Mouse (Mus musculus): ENCODE data around the gene 6030408B16Rik. TPM values are rescaled to one million over a fixed set of nuclear protein-coding genes. Genes with fewer than 3 reads are reported as not detected.
A peak's percentile ranks its signal among the peaks of the same experiment; 100 is the strongest.

6030408B16Rik gene
- polyA plus RNA-seq, 1 experiment from 2014 or later = 50.0 TPM

DNA sequence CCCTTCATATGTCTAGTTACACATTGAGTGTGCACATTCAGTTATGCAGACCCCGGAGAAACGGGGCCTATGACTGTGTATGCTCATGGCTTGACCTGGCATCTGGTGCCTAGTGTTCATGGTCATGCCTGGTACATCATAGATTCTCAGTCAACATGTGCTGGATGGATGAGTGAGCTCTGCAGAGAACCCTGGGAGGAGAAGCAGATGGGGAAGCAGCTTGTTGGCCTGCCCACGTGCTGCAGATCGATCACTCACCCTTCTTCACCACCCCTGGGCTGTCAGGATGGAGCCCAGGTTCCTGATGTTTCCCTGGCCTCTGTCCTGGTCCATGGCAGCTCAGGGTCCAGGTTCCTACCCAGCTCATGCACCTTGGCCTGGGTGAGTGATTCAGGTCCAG lies 13.4 kb downstream of the 6030408B16Rik start:
- H3K4me2 ChIP-seq = no peak overlapping the region
- H3K9ac ChIP-seq = no peak overlapping the region
- no peak overlapping the region for H3K4me3 ChIP-seq
- no peak for ATAC-seq (ENCODE audit: borderline replicate concordance, extremely low read depth, low FRiP score, low TSS enrichment)
- H3K9me3 ChIP-seq = no peaks in the 10 kb centered on the region
- peaks cover 16% of the 10 kb centered on the region for H3K4me1 ChIP-seq
- no peaks in the 10 kb centered on the region for H3K27me3 ChIP-seq
- H3K36me3 ChIP-seq = no peaks in the 10 kb centered on the region
- no peak overlapping the region for H3K27ac ChIP-seq
- WGBS = 86% methylated on average over 4 of the region's 4 CpGs

DNA sequence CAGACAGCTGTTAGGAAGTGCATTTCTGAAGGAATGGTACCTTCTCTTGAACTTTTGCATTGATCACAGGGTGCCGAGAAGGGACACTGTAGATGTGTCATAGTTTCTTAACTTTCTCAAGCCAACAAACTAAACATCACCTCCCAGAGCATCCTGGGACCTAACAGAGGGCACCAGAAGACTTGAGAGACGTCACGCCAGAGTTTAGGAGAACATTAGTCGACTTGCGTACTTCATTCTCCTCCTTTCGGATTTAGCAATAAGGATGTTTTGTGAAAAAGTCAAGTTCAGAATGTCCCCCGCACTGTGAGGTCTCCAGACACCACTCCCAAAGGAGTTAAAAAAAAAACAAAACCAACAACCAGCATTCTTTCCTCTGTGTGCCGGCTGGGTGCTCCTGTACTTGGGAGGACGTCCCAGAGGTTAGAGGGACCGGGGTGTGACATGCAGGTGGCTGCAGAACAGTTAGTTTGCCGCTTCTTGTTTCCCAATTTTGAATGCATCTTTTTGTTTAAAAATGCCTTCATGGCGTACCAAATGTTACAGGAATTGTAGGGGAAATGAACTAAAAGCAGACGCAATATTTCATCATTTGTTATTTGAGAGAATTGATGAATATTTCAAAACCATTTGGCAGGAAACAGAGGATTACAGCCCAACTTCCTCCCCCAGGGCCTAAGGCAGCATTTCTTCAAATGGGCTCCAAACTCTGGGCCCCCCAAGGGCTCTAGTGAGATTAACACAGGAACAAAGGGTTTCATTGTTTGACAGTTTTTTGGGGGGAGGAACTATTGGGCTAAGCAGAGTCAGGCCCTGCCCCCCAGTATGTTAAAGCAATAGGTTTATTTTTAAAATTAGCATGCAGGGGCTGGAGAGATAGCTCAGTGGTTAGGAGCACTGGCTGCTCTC lies 15.7 kb downstream of the 6030408B16Rik start:
- H3K36me3 ChIP-seq = no peaks in the 10 kb centered on the region
- no peaks in the 10 kb centered on the region for H3K9me3 ChIP-seq
- H3K4me1 ChIP-seq = peaks cover 21% of the 10 kb centered on the region
- H3K9ac ChIP-seq = no peak overlapping the region
- H3K4me2 ChIP-seq = no peak overlapping the region
- no peaks in the 10 kb centered on the region for H3K27me3 ChIP-seq
- H3K4me3 ChIP-seq = no peak overlapping the region
- 0 out of 2 replicates have a peak, but pooled peaks have one; percentile 6 for ATAC-seq (ENCODE audit: borderline replicate concordance, extremely low read depth, low FRiP score, low TSS enrichment)
- H3K27ac ChIP-seq = peak overlapping the region; percentile 53; the same call in 1 of the 2 replicates
- 47% methylated on average over 13 of the region's 13 CpGs for WGBS

DNA sequence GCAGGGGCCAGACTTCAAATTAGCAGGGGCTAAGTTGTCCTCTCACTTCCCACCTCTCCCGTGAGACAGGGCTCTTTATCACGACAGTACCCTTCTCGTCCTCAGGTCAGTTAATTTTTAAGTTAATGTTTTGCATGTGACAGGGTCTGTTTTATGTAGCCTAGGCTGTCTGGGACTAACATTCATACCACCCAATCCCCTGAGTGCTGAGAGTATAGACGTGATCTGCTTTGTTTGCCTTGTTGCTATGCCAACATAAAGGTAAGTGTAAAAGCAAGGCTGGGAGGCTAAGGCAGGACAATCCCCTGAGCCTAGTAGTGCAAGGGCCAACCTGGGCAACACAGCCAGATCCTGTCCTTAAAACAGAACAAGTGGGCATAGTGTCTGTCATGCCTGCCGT lies 16.5 kb downstream of the 6030408B16Rik start:
- H3K27ac ChIP-seq = peak overlapping the region; percentile 53; the same call in 1 of the 2 replicates
- no peak overlapping the region for H3K9ac ChIP-seq
- no peak for ATAC-seq (ENCODE audit: borderline replicate concordance, extremely low read depth, low FRiP score, low TSS enrichment)
- no peak overlapping the region for H3K4me3 ChIP-seq
- no peak overlapping the region for H3K4me2 ChIP-seq
- no peaks in the 10 kb centered on the region for H3K36me3 ChIP-seq
- H3K27me3 ChIP-seq = no peaks in the 10 kb centered on the region
- WGBS = 28% methylated on average over 5 of the region's 5 CpGs
- H3K9me3 ChIP-seq = no peaks in the 10 kb centered on the region
- peaks cover 21% of the 10 kb centered on the region for H3K4me1 ChIP-seq

DNA sequence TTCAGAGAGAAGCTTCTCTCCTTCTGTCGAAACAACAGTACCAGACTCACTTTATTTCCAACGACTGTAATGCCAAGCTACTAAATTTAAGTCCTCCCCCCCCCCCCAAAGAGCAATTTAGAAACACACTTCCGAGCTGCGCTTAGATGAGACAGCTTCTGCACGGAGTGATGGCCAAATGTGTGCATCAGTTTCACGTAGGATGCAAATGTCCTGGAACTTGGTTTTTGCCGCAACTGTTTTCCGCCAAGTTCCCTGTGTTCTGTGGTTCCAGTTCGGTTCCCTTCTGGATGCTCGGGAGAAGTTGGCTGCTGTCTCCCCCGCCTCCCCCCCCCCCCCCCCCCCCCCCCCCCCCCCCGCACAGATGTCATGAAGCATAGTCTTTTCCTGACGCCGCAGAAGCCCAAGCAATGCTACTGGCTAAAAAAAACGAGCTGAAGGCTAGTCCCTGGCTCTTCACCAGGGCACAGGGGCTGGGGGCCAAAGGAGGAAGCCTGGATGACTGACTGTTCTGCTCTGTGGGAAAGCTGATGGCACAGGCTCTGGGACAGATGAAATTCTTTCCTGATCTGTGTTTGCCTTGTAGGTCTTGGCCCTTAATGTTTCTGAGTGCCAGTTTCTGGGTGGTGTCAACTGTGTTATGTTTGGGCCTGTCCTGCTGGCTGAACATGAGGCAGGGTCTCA lies 18.2 kb downstream of the 6030408B16Rik start:
- H3K27me3 ChIP-seq = no peaks in the 10 kb centered on the region
- H3K4me1 ChIP-seq = peaks cover 25% of the 10 kb centered on the region
- no peak for ATAC-seq (ENCODE audit: borderline replicate concordance, extremely low read depth, low FRiP score, low TSS enrichment)
- no peak overlapping the region for H3K4me2 ChIP-seq
- 0 out of 2 replicates have a peak overlapping the region, but pooled peaks have one; percentile 44 for H3K27ac ChIP-seq
- H3K36me3 ChIP-seq = no peaks in the 10 kb centered on the region
- no peaks in the 10 kb centered on the region for H3K9me3 ChIP-seq
- H3K4me3 ChIP-seq = no peak overlapping the region
- WGBS = 47% methylated on average over 12 of the region's 15 CpGs
- no peak overlapping the region for H3K9ac ChIP-seq

DNA sequence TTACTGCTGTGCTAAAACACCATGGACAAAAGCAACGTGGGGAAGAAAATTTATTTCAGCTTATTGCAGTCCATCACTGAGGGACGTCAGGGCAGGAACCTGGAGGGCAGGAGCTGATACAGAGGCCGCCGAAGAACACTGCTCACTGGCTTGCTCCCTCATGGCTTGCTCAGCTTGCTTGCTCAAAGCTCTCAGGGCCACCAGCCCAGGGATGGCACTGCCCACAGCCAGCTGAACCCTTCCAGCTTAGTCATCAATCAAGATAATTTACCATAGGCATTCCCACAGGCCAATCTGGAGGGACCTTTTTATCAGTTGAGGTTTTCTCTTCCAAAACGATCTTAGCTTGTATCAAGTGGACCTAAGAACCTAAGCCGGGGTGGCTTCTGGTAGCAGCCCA lies 19.0 kb downstream of the 6030408B16Rik start:
- Histone ChIP-seq H3K9ac (no peak overlapping the region), H3K4me1 (peaks cover 30% of the 10 kb centered on the region), H3K4me2 (no peak overlapping the region), H3K27me3 (no peaks in the 10 kb centered on the region), H3K4me3 (no peak overlapping the region), H3K36me3 (no peaks in the 10 kb centered on the region), H3K27ac (no peak overlapping the region), H3K9me3 (no peaks in the 10 kb centered on the region)
- 60% methylated on average over 6 of the region's 6 CpGs for WGBS
- ATAC-seq (ENCODE audit: borderline replicate concordance, extremely low read depth, low FRiP score, low TSS enrichment) = no peak

DNA sequence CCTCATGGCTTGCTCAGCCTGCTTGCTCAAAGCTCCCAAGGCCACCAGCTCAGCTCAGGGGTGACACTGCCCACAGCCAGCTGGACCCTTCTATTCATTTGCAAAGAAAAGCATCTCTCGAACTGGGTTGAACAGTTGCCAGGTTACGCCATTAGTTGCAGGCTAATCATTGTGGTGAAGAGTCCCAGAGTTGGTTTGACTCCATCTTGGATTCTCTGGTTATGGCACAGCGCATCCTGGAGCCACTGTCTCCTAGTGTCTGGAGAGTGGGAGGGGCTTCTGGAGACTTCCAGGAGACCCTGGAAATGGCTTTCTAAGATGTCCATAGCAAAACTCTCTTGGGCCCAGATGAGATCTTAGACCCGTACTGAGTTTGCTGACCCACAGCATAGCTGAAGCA lies 22.4 kb downstream of the 6030408B16Rik start:
- Histone ChIP-seq H3K4me1 (peaks cover 28% of the 10 kb centered on the region), H3K27me3 (no peaks in the 10 kb centered on the region), H3K4me3 (no peak overlapping the region), H3K9ac (no peak overlapping the region), H3K4me2 (peak overlapping the region; percentile 55; the same call in 1 of the 2 replicates), H3K36me3 (no peaks in the 10 kb centered on the region), H3K9me3 (no peaks in the 10 kb centered on the region), H3K27ac (no peak overlapping the region)
- WGBS = 87% methylated on average over 4 of the region's 4 CpGs
- peak; percentile 9; the same call in 1 of the 2 replicates for ATAC-seq (ENCODE audit: borderline replicate concordance, extremely low read depth, low FRiP score, low TSS enrichment)

DNA sequence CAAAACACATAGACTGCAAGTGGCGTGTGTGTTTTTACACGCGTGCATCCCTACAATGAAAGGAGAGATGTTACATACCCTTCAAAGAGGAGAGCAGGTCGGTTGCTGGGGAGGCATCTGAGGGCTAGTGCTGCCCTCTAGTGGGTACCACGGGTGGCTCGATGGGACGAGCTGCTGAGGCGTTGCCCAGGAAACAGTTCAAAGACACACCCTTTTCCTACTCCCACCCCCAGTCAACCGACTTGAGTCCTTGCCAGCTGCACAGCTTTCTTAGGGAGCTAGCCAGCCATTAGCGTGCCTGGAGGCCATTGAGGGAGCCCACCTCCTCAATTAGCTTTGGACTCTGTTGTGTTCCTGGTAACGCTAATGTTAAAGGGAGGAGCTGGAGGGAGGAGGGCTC lies 22.8 kb downstream of the 6030408B16Rik start:
- 3% methylated on average over 11 of the region's 11 CpGs for WGBS

DNA sequence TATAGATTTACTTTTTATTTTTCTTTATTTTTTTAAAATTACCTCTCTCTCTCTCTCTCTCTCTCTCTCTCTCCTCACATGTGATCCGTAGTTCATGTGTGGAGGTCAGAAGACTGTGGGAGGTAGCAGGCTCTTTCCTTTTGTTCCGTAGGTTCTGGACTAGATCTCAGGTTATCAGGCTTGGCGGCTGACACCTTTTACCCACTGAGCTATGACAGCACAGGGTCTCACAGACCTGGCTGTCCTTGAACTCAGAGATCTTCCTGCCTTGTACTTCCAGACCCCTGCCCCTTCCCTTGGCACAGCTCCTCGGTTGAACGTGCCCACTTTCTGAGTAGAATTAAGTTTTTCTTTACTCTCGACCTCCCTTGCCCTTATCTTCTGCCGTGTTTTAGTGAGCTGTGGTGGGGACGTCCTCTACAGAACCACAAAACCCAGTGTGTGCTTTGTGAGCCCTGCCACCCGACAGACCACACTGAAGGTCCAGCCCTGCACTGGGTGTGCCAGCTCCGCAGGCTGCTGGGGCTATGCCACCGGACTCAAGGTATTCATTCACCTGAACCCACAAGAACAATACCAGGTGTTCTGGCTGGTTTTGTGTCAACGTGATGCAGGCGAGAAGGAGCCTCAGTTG lies 23.4 kb downstream of the 6030408B16Rik start:
- Histone ChIP-seq H3K27me3 (no peaks in the 10 kb centered on the region), H3K36me3 (no peaks in the 10 kb centered on the region), H3K27ac (no peak overlapping the region), H3K4me1 (peaks cover 36% of the 10 kb centered on the region), H3K4me3 (peak overlapping the region; percentile 35), H3K9ac (no peak overlapping the region), H3K9me3 (no peaks in the 10 kb centered on the region), H3K4me2 (peak overlapping the region; percentile 55)
- WGBS = 57% methylated on average over 13 of the region's 13 CpGs
- ATAC-seq (ENCODE audit: borderline replicate concordance, extremely low read depth, low FRiP score, low TSS enrichment) = no peak

More for the DNA sequence above, 22.8 kb downstream of the 6030408B16Rik start:
- Histone ChIP-seq H3K9me3 (no peaks in the 10 kb centered on the region), H3K9ac (no peak overlapping the region), H3K36me3 (no peaks in the 10 kb centered on the region), H3K27ac (no peak overlapping the region), H3K27me3 (no peaks in the 10 kb centered on the region), H3K4me3 (peak overlapping the region; percentile 35), H3K4me2 (peak overlapping the region; percentile 55), H3K4me1 (peaks cover 32% of the 10 kb centered on the region)
- ATAC-seq (ENCODE audit: borderline replicate concordance, extremely low read depth, low FRiP score, low TSS enrichment) = peak; percentile 79

DNA sequence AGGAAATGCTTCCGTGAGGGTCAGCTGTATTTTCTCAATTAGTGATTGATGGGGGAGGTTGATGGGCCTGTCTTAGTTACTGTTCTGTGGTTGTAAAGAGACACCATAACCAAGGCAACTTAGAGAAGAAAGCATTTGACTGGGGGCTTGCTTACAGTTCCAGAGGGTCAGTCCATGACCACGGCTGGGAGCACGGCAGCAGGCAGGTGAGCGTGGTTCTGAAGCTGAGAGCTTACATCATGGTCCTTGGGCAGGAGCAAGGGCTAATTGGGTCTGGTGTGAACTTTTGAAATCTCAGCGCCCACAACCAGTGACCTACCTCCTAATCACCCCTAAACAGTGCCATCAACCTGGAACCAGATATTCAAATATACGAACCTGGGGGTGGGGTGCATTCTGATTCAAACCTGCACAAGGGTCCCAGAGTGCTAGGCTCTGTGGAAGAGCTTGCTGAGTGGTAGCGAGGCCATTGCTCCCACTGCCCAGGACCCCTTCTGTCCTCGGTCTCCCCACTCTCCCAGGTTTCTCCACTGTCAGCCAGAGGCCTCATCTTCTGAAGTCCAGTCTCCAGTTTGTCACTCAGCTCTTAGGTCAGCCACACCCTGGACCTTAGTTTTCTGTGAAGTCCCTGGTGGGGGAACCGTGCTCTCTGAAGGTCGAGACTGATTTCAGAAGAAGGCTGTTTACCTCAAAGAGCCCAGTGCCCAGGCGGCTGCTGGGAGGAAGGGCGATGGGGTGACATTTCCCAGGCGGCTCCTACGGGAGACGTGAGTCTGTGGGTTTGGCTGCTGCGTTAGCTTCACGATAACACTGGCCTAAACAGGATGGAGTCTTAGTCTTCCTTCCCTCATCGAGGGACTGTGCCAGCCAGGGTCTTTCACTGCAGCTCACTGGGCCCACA lies 24.2 kb downstream of the 6030408B16Rik start:
- no peak overlapping the region for H3K4me3 ChIP-seq
- no peak overlapping the region for H3K4me2 ChIP-seq

DNA sequence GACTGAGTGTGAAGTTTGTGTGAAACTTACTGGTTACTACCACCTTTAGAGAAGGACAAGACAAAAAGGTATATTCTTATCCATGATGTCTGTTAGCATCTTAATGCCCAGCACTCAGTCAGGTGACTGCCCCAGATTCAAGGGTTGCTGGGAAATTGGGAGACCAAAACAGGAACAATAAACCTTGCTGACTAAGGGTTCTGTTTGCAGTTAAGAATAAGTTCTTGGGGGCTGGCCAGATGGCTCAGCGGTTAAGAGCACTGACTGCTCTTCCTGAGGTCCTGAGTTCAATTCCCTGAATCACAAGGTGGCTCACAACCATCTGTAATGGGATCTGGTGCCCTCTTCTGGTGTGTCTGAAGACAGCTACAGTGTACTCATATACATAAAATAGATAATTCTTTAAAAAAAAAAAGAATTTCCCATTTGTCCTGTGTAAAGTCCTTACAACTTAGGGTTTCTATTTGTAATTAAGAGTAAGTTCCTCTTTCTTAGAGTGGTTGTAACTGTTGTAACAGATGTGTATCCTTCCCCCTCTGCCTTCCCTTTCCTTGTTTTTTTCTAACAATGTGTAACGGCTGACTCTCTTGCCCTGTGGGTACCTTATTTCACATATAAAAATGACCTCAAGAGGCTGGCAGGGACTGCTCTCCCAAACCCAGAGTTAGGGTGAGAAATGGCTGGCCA lies 24.9 kb downstream of the 6030408B16Rik start:
- H3K9me3 ChIP-seq = no peaks in the 10 kb centered on the region
- no peak overlapping the region for H3K9ac ChIP-seq
- no peaks in the 10 kb centered on the region for H3K36me3 ChIP-seq
- 73% methylated on average over 2 of the region's 2 CpGs for WGBS
- H3K4me2 ChIP-seq = no peak overlapping the region
- H3K27me3 ChIP-seq = no peaks in the 10 kb centered on the region
- H3K27ac ChIP-seq = no peak overlapping the region
- H3K4me1 ChIP-seq = peaks cover 30% of the 10 kb centered on the region
- ATAC-seq (ENCODE audit: borderline replicate concordance, extremely low read depth, low FRiP score, low TSS enrichment) = no peak
- no peak overlapping the region for H3K4me3 ChIP-seq

More for the DNA sequence above, 24.2 kb downstream of the 6030408B16Rik start:
- Histone ChIP-seq H3K27ac (no peak overlapping the region), H3K36me3 (no peaks in the 10 kb centered on the region), H3K4me1 (peaks cover 30% of the 10 kb centered on the region), H3K9me3 (no peaks in the 10 kb centered on the region), H3K27me3 (no peaks in the 10 kb centered on the region), H3K9ac (no peak overlapping the region)
- WGBS = 51% methylated on average over 18 of the region's 18 CpGs
- no peak for ATAC-seq (ENCODE audit: borderline replicate concordance, extremely low read depth, low FRiP score, low TSS enrichment)

Measured in lung, embryonic 15.5 days (tissue).